Mouse (Mus musculus): ENCODE measurements around the gene Ostm1. TPM values are rescaled to one million over a fixed set of nuclear protein-coding genes. Genes with fewer than 3 reads are reported as not detected.

Ostm1 gene
- total RNA-seq, 2 experiments from 2014 or later, result 19.3 to 19.5 TPM

DNA sequence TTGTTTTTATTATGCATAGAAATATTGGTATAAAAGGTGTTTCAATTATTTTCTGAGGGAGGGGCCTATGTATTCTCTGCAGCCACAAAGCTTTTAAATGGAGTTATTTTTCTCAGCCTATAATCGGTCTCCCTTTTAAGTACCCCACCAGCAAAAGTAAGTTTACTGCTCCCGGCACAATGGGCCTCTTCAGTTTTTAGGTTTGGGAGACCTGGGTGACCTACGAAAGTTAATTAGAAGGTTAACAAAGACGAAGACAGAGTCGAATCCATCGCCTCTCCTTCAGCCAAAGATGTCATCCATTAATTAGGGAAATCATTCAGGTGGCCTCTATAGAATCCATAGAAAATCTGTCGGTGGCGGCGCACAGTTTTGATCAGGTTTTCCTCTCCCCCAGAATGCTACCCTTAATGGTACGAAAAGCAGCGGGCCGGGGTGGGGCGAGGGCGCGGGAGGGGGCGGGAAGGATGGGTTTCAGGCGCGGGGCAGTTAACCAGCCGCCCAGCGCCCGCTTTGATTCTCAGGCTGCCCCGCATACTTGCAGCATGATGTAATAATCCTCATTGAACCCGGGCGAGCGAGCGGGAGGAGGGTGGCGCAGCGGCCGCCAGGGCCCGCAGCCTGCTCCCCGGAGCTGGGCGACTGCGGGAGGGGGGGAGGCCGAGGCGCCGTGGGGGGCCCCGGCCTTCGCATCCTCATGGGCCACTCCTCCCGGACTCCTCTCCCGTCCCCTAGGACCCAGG is 30.2 kb downstream of the Ostm1 start:
- DNase-seq, result no peak
- intact Hi-C loops (cut with DNase I), result no loop called here

DNA sequence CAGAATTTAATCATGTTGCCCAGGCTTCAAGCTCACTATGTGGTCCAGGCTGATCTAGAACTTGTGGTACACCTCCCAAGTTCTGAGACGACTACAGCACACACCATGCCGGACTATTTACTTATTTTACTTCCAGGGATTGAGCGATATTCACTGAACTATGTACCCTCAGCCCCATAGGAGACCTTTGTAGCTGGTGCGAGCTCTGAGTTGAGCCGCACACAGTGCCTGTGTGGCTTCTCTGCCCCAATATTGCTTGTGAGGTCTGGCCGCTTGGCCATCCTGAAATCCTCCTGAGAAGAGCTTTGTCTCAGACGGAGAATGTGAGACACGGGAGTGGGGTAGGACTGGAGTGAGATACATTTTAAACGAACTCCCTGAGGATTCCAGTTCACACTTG is 31.1 kb downstream of the Ostm1 start:
- no peak for DNase-seq
- intact Hi-C loops (cut with DNase I), result no loop called here

DNA sequence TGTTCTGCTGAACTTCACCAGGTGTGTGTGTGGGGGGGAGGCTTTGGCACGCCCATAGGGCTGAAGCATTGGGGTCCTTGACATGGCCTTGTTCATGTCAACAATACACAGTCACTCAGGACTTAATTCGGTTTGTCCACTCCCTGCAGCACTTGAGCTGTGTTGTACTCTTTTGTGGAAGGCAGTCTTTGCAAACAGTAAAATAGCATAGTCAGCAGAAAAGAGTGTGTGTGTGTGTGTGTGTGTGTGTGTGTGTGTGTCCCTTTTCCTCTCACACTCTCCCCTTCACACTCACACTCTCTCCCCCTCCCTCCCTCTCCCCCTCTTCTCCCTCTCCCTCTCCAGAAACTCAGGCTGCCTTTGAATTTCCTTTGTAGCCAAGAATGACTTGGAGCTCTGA is 34.7 kb downstream of the Ostm1 start:
- intact Hi-C loops (cut with DNase I), result no loop called here
- DNase-seq, result no peak

DNA sequence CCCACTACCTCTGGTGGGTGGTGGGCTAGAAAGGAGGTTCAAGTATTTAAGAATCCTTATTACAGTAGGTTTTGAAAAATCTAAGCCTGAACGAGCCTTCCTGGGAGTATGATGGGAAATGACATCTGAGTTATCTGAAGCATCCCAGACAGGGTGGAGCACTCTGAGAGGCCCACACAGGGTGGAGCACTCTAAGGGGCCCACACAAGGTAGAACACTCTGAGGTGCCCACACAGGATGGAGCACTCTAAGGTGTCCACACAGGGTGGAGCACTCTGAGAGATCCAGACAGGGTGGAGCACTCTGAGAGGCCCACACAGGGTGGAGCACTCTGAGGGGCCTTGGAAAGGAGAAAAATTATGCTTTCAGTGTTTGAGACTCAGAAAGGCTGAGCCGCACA is 42.3 kb downstream of the Ostm1 start:
- no peak for DNase-seq
- intact Hi-C loops (cut with DNase I), result no loop called here

GRCm38 (mm10) chr10:42630596-42631355 is 47.2 kb downstream of the Ostm1 start:
- no peak for DNase-seq
- intact Hi-C loops (cut with DNase I), result loop anchor here (10.0 kb wide), 1 partner anchor 626 kb away; no protein-coding TSS in a partner anchor

DNA sequence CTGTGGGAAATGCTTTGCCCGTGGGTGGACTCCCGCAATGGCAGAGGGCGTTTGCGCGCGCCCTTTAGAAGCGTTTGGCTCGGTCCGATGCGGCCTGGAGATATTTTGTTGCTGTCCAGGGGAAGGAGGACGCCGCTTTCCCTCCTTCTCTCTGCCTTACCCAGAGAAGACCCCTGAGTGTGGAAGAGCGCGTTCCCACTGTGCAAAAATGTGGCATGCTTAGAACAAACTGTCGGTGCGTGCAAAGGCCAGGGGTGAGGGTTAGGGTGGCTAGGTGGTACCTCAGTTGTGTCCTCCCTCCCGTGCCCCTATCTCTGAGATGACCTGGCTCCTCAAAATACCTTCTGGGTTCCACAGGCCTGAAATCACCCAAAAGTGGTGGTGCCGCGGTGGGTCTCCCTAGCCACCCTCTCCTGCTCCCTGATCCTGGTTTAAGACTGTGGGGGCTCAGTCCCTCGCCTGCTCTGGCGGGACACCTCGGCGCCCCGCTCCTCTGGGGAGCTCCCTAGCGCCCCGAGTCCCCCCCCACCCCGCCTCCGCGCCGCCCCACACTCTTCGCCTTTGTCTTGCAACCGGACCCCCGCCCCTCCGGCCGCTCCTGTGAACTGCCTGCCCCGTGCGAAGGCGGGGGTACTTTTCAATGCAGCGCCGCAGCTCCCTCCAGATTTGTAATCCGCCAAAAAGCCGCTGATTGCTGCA is 48.3 kb downstream of the Ostm1 start:
- no peak for DNase-seq
- intact Hi-C loops (cut with DNase I), result loop anchor here (10.0 kb wide), 1 partner anchor 627 kb away; no protein-coding TSS in a partner anchor

GRCm38 (mm10) chr10:42632453-42633360 is 49.1 kb downstream of the Ostm1 start:
- intact Hi-C loops (cut with DNase I), result loop anchor here (10.0 kb wide), 1 partner anchor 628 kb away; no protein-coding TSS in a partner anchor
- peak in 1 of 2 experiments; percentile 18 for DNase-seq

DNA sequence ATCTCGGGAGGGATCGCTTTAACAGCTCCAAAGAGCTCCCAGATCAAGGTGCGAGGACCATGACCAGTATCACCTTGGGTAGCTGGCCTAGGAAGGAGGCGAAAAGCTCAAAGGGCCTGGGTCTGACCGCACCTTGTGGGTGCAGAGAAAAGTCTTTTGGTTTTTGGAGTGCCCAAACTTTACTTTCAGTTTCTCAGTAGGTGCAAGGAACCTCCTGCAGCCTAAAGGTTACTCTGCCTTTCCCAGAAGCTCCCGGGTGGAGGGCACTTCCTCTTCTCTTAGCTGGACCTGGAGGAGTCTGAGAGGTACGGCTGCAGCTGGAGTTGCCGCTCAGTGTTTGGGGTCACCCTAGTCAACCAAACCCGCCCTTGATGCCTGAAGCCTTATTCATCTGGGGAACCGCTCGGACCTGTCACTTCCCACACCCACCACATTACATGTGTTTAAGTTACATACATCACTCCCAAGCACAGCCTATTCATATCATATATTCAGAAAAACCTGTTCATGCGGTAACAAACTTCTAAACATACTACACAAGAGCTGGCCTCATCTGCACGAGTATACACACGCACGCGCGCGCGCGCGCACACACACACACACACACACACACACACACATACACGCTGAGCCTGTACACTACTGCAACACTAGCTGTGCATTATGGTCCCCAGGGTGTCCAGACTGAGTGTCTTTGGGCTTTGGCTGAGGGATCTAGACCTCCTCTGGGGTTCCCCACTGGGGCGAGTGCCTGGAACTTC is 49.9 kb downstream of the Ostm1 start:
- intact Hi-C loops (cut with DNase I), result loop anchor here (10.0 kb wide), 1 partner anchor 629 kb away; no protein-coding TSS in a partner anchor
- DNase-seq, result peak in 1 of 2 experiments; percentile 18

- intact Hi-C loops (cut with DNase I), result loop anchor here (10.0 kb wide), 1 partner anchor 629 kb away; no protein-coding TSS in a partner anchor
- DNase-seq, result no peak
These were observed 50.6 kb downstream of the Ostm1 start for GRCm38 (mm10) chr10:42634122-42634720.

- no peak for DNase-seq
- intact Hi-C loops (cut with DNase I), result loop anchor here (10.0 kb wide), 1 partner anchor 630 kb away; no protein-coding TSS in a partner anchor
These were observed 51.4 kb downstream of the Ostm1 start for GRCm38 (mm10) chr10:42635046-42635445.

DNA sequence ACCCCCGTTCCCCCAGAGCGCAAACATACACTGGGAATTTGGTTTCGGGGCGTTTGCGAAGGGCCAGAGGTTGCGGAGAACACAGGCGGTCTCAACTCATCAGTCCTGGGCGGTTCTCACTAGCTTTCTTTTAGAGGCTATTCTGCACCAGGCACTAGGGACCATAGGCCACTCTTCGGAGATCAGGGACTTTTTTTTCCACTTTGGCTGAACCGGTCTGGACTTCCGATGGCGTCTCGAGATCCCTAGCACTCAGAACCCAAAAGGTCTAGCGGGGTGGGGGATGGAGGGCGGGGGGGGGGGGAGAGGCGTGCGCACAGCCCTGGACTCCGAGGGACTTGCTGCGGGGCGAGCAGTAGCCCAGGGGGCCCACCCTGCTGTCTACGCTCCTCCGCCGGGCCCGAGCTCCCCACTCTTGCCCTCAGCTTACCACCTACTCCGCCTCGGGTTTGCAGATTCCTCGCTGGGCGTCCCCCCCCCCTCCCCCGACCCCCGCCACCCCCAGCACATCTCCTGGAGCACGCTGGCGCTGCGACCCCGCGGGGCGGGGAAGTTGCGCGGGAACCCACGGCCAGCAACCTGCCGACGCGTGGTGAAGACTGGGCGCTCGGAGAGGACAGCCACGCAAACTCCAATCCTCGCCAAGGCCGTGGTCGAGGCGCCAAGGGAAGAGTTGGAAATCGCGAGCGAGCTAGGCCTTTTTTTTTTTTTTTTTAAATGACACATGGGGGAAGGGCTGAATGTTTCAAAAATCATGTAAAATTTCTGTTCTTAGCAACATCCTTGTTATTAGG is 52.1 kb downstream of the Ostm1 start:
- intact Hi-C loops (cut with DNase I), result loop anchor here (10.0 kb wide), 1 partner anchor 631 kb away; no protein-coding TSS in a partner anchor
- DNase-seq, result no peak

- DNase-seq, result no peak
- intact Hi-C loops (cut with DNase I), result loop anchor here (1.0 to 10.0 kb wide), 2 partner anchors 327 to 632 kb away; no protein-coding TSS in a partner anchor
These were observed 52.9 kb downstream of the Ostm1 start for GRCm38 (mm10) chr10:42636360-42637182.

DNA sequence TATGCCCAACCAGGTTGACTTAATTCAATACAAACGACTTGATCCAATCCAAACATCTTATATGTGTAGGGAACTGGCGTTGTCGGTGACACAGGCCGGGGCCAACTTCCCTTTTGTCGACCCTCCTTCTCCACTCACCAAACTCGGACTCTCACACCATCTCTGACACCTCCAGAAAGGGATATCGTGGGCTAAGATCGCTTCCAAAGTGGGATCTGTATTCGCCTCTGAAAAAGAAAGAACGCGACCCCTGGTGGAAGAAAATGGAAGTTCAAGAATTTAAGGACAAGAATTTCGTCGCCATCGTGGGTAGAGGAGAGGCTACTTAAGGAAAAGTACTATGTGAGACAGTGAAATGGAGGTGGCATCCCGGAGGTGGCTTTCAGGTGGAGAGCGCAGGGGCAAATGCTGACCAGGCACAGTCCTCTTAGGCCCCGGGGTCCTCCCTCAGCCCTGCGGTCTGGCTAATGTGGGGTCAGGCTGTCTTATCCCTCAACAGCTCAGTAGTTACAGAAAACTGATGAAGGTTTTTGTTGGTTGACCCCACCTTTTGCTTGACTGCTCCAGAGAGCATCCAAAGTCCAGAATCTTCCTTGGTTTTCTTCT is 53.7 kb downstream of the Ostm1 start:
- peak in 1 of 2 experiments; percentile 20 for DNase-seq
- intact Hi-C loops (cut with DNase I), result loop anchor here (1.0 to 10.0 kb wide), 2 partner anchors 328 to 632 kb away; no protein-coding TSS in a partner anchor

GRCm38 (mm10) chr10:42639856-42640255 is 56.2 kb downstream of the Ostm1 start:
- intact Hi-C loops (cut with DNase I), result loop anchor here (10.0 kb wide), 1 partner anchor 635 kb away; no protein-coding TSS in a partner anchor
- DNase-seq, result no peak

DNA sequence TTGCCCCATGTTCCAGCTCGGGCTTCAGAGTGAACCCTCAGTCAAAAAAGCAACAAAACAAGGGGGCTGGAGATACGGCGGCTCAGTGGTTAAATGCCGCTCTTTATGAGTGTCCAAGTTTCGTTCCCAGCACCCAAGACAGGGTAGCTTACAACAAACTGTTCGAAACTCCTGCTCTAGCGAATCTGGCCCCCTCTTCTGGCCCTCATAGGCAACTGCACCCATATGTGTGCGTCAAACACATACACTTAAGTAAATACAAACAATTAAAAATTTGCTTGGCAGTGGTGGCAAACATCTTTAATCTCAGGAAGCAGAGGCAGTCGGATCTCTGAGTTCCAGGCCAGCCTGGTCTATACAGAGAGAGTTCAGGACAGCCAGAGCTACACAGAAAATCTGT is 60.0 kb downstream of the Ostm1 start:
- intact Hi-C loops (cut with DNase I), result no loop called here
- no peak for DNase-seq

DNA sequence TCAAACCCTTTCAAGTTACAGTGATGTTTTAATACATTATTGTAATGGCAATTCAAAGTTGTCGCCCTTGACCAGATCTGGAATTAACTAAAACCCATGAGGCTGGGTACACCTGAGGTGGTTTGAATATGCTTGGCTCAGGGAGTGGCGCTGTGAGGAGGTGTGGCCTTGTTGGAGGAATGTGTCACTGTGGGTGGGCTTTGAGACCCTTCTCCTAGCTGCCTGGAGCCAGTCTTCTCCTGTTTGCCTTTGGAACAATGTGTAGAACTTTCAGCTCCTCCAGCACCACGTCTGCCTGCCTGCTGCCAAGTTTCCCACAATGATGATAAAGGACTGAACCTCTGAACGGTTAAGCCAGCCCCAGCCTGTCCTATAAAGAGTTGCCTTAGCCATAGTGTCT is 62.7 kb downstream of the Ostm1 start:
- no peak for DNase-seq
- intact Hi-C loops (cut with DNase I), result no loop called here

All from gastrocnemius, postnatal 36 days (tissue).